Mouse (Mus musculus) spleen, adult 2 months (tissue): ENCODE measurements around the gene Smarca5.

Source experiments
- CTCF ChIP-seq: fragments of 200-500 bp; IDR thresholded peaks from 2 replicates; pipeline ENCODE4 v1.5.1; 2011; ENCODE audit warnings: mild to moderate bottlenecking, inconsistent platforms; ENCODE audit not compliant: insufficient read depth, insufficient read length, insufficient replicate concordance; ENCODE audit errors: extremely low read depth
- POLR2A ChIP-seq: fragments of 200-500 bp; IDR thresholded peaks from 2 replicates; pipeline ENCODE4 v1.6.1; 2011; ENCODE audit warnings: low read depth, low read length, inconsistent platforms

DNA sequence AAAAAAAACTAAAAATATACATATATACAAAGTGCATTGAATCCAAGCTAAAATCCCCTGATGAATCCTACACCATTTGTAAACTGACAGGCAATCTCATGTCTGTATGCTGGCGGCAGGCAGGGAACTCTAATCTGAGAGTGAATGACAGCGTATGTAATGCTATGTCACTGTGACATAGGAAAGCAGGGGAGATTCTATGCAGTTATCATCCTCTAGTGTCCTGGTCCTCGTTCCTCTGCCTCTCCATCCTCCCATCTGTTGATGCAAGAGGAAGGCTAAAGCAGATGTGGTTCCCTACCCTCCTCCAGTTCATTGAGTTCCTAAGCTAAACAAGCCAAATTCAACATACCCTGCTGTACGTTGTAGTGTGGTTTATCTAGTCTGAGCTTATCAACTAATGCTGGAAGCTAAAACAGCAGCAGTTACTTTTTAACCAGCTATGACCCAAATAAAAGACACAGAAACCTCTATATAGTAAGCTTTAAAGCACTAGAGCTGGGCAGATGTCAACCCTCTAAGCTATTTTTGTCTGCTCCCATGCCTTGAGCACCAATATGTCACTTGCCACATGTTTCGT is 55.5 kb downstream of the Smarca5 start:
- TF ChIP-seq CTCF (no peak), POLR2A (no peak)
